Mouse (Mus musculus) WW6 (cell line): ENCODE measurements around the gene Mrpl55.
"Not testable (repeated sequence)": the region's sequence is repeated elsewhere in the genome, so short reads cannot be mapped to it uniquely, and the experiment has no call there.

Source experiments
- DNase-seq: peaks from one replicate; pipeline ENCODE4 v3.0.0-alpha.2; 2013; ENCODE audit warnings: low read depth, low spot score

Mrpl55 gene

GRCm38 (mm10) chr11:59191231-59192058, 10.8 kb upstream of the Mrpl55 start:
- peak; percentile 91 for DNase-seq

GRCm38 (mm10) chr11:59192059-59192386, 10.3 kb upstream of the Mrpl55 start, which contains the start of gene Guk1:
Guk1 (minus strand) TSS chr11:59192212.
- no peak for DNase-seq

- no peak for DNase-seq
Observed at GRCm38 (mm10) chr11:59196230-59196629, 6.1 kb upstream of the Mrpl55 start.

- DNase-seq = no peak
Observed at GRCm38 (mm10) chr11:59201216-59202002, 877 bp upstream of the Mrpl55 start.

- peak; percentile 97 for DNase-seq
Observed at GRCm38 (mm10) chr11:59208153-59208831, 6.0 kb downstream of the Mrpl55 start, which contains the start of gene 2310033P09Rik. 2310033P09Rik (plus strand) TSS chr11:59208321.

- no peak for DNase-seq
Observed at GRCm38 (mm10) chr11:59209003-59209441, 6.7 kb downstream of the Mrpl55 start.

- DNase-seq = no peak
Observed at GRCm38 (mm10) chr11:59209580-59209979, 7.3 kb downstream of the Mrpl55 start.

- no peak for DNase-seq
Observed at GRCm38 (mm10) chr11:59210020-59210419, 7.7 kb downstream of the Mrpl55 start.

GRCm38 (mm10) chr11:59211561-59211960, 9.3 kb downstream of the Mrpl55 start:
- DNase-seq = not testable (repeated sequence)

- DNase-seq = not testable (repeated sequence)
Observed at GRCm38 (mm10) chr11:59212320-59212719, 10.0 kb downstream of the Mrpl55 start.

GRCm38 (mm10) chr11:59212892-59213494, 10.7 kb downstream of the Mrpl55 start:
- no peak for DNase-seq

- DNase-seq = no peak
Observed at GRCm38 (mm10) chr11:59216955-59217354, 14.7 kb downstream of the Mrpl55 start.

GRCm38 (mm10) chr11:59218389-59218998, 16.2 kb downstream of the Mrpl55 start:
- DNase-seq = no peak

- DNase-seq = no peak
Observed at GRCm38 (mm10) chr11:59219064-59219463, 16.8 kb downstream of the Mrpl55 start.

GRCm38 (mm10) chr11:59221604-59222003, 19.3 kb downstream of the Mrpl55 start:
- DNase-seq = no peak

GRCm38 (mm10) chr11:59222306-59222705, 20.0 kb downstream of the Mrpl55 start:
- no peak for DNase-seq

- DNase-seq = no peak
Observed at GRCm38 (mm10) chr11:59224025-59224424, 21.7 kb downstream of the Mrpl55 start.

GRCm38 (mm10) chr11:59224470-59224869, 22.2 kb downstream of the Mrpl55 start:
- DNase-seq = no peak

- no peak for DNase-seq
Observed at GRCm38 (mm10) chr11:59225167-59225566, 22.9 kb downstream of the Mrpl55 start.

- no peak for DNase-seq
Observed at GRCm38 (mm10) chr11:59226251-59226650, 24.0 kb downstream of the Mrpl55 start.
